Mouse (Mus musculus) CH12.LX (cell line): ENCODE results near the gene Mroh2a.

Experiments used
- CTCF ChIP-seq, 2 experiments: IDR thresholded peaks in 1 of 2; conservative IDR thresholded peaks in 1 of 2; 2 replicates each; pipeline ENCODE4 v1.5.1; 2011 to 2012; ENCODE audit warnings: low read depth in 2 of 2, low read length in 2 of 2, improper control_type of control experiment in 1 of 2, inconsistent platforms in 1 of 2, mild to moderate bottlenecking in 1 of 2, moderate library complexity in 1 of 2
- EP300 ChIP-seq: IDR thresholded peaks from 2 replicates; pipeline ENCODE4 v1.6.1; 2011; ENCODE audit warnings: low read length, improper control_type of control experiment
- KAT2A ChIP-seq: IDR thresholded peaks from 2 replicates; pipeline ENCODE4 v1.6.1; 2012; ENCODE audit warnings: low read length, improper control_type of control experiment, inconsistent platforms; ENCODE audit not compliant: insufficient replicate concordance
- MAFK ChIP-seq: IDR thresholded peaks from 2 replicates; pipeline ENCODE4 v1.6.1; 2011; ENCODE audit warnings: low read length, improper control_type of control experiment; ENCODE audit not compliant: insufficient replicate concordance
- MAX ChIP-seq: IDR thresholded peaks from 2 replicates; pipeline ENCODE4 v1.6.1; 2011; ENCODE audit warnings: low read length, improper control_type of control experiment
- NELFE ChIP-seq: IDR thresholded peaks from 2 replicates; pipeline ENCODE4 v1.6.1; 2011; ENCODE audit warnings: low read depth, low read length, improper control_type of control experiment
- POLR2A ChIP-seq: IDR thresholded peaks from 2 replicates; pipeline ENCODE4 v1.6.1; 2011; ENCODE audit warnings: low read depth, mild to moderate bottlenecking, improper control_type of control experiment, low read length
- RAD21 ChIP-seq: IDR thresholded peaks from 2 replicates; pipeline ENCODE4 v1.6.1; 2011; ENCODE audit warnings: low read depth, mild to moderate bottlenecking, low read length, improper control_type of control experiment, moderate library complexity
- SMC3 ChIP-seq: IDR thresholded peaks from 2 replicates; pipeline ENCODE4 v1.6.1; 2011; ENCODE audit warnings: low read depth, low read length, improper control_type of control experiment
- USF1 ChIP-seq: IDR thresholded peaks from 2 replicates; pipeline ENCODE4 v1.6.1; 2014; ENCODE audit warnings: low read depth, mild to moderate bottlenecking, inconsistent platforms, low read length, improper control_type of control experiment
- ZC3H11A ChIP-seq: IDR thresholded peaks from 2 replicates; pipeline ENCODE4 v1.6.1; 2012; ENCODE audit warnings: low read depth, mild to moderate bottlenecking, inconsistent platforms, low read length, improper control_type of control experiment

DNA sequence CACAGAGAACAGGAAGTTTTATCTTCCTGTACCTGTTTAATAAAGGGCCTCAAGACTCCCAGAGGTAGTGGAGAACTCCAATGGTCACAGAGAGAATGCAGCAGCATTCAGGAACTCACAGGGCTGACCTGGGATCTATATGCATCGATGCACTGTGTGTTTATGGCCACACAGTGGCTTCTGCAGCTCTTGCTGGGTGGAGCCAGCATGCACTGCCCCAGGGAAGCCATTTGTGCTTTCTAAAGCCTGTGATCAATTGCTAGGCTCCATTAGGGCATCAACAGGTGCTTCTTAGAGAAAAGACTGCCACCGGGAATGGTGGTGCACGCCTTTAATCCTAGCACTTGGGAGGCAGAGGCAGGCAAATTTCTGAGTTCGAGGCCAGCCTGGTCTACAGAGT, 46.1 kb downstream of the Mroh2a start:
- TF ChIP-seq ZC3H11A = no peak
- no peak for TF ChIP-seq POLR2A
- TF ChIP-seq EP300 = no peak
- no peak for TF ChIP-seq KAT2A
- TF ChIP-seq MAX = no peak
- TF ChIP-seq SMC3 = no peak
- no peak for TF ChIP-seq RAD21
- TF ChIP-seq NELFE = no peak
- no peak for TF ChIP-seq USF1
- no peak for TF ChIP-seq MAFK
- TF ChIP-seq CTCF (conservative IDR thresholded peaks at IDR 0.05 in 1 of 2, IDR thresholded peaks at IDR 0.05 in 1 of 2; ENCODE audit: low read depth in 2 of 2, low read length in 2 of 2) = no peak
